Mouse (Mus musculus) ovary, postnatal 36 days (tissue): Measurements from ENCODE around the gene Grin3b.

Experiments used
- DNase-seq: peaks from one replicate; pipeline ENCODE4 v3.0.0; 2022; ENCODE audit warnings: low spot score, mixed read lengths

Gene Grin3b

DNA sequence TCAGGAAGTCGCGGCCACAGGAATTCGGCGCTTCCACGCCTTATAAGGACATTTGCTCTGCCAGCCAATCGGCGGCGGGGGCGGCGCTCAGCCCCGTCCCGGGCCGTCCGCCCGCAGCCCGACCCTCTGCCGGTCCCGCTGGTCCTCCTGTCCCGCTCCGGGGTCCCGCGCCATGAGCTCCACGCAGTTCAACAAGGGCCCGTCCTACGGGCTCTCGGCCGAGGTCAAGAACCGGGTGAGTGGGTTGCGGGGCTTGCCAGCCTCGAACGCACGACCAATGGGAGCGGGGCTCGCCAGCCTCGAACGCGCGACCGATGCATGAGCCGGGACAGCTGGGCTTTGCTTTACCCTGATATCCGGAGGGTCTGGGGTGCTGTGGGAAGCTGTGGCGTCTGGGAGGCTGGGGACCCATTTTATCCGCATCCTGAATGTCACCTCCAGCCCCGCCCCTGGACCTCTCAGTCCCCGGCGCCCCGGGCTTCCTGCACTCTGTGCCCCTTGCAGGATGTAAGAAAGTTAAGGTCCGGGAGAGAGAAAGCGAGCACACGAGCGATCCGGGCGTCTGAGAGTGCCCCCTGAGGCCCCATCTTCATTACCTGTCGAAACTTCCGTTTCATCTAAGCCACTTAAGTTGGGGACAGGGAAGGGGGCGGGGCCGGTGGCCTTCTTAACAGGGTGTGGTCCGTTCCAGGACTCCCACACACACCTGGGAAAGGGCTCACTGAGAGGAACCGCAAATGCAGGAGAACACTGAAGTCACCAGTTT, 18.2 kb downstream of the Grin3b start, which contains the start of gene Cnn2:
TSS of gene Cnn2 (plus strand) at position 79 of the 766 bp plus-strand sequence.
- peak; percentile 63 for DNase-seq

GRCm38 (mm10) chr10:79989272-79989786, 18.8 kb downstream of the Grin3b start:
- DNase-seq, result no peak

DNA sequence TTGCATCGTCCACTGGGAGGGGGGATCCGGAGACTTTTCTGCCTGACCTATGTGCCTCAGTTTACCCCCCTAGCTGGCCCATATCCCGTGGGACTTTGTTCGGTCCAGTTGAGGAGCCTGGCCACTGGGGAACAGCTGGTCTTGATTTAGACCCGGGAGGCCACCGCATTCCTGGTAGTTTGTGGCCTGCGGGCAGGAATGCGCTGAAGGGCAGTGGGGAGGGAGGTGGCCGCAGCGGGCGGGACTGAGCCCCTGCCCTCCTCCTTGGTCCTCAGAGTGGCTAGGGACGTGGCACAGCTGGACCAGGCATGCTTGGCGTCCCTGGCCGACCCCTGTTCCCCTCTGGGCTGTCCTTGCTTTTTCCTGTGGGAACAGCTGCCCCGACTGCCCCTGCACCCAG, 19.4 kb downstream of the Grin3b start:
- no peak for DNase-seq

GRCm38 (mm10) chr10:79991099-79991498, 20.6 kb downstream of the Grin3b start:
- DNase-seq, result no peak

GRCm38 (mm10) chr10:79991548-79991947, 21.0 kb downstream of the Grin3b start:
- DNase-seq, result no peak

DNA sequence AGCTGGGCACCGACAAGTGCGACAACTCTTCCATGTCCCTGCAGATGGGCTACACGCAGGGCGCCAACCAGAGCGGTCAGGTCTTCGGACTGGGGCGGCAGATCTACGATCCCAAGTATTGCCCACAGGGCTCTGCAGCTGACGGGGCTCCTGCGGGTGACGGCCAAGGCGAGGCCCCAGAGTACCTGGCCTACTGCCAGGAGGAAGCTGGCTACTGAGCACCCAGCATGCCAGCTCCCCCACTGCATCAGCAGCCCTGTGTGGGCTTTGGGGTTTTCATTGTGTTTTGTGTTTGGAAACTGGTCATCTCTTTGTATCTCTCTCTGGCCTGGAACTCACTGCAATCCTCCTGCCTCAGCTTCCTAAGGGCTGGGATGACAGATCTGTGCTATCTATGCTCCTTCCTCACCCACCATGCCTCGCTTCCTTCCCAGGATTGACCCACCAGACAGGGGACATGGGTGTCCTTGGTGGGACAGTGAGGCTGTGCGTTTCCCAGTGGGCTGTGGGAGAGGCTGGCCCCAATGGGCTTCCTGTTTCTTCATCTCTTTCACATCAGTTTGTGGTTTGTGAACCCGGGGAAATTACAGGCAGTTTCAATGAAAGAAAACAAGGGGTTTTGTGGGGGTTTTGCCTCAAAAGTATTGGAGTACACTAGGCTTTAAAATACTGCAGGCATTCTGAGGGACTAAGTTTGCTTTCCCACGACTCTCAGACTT, 24.0 kb downstream of the Grin3b start:
- DNase-seq, result no peak

DNA sequence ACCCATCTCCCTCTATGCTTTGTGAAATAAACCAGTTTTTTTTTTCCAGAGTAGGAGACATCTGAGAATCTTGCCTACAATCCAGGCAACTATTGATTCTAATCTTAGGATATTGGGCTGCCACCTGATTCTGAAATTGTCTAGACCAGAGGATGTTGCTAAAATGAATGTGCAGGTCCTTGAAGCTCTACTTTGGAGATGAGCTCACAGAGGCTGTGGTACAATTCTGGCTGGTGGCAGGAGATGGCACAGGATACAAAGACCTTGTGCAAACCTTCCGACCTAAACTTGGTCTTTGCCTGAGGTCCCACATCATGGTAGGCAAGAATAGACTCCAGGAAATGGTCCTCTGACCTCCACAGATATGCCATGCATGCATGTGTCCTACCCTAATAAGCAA, 25.1 kb downstream of the Grin3b start:
- no peak for DNase-seq

- DNase-seq, result peak; percentile 96
Observed at GRCm38 (mm10) chr10:79996272-79997033, 25.9 kb downstream of the Grin3b start, which contains the start of gene Abca7. Gene Abca7 (plus strand): TSS chr10:79996494.

- DNase-seq, result peak; percentile 62
Observed at GRCm38 (mm10) chr10:79997034-79997760, 26.7 kb downstream of the Grin3b start.

- peak; percentile 72 for DNase-seq
Observed at GRCm38 (mm10) chr10:79997819-79998218, 27.3 kb downstream of the Grin3b start.

DNA sequence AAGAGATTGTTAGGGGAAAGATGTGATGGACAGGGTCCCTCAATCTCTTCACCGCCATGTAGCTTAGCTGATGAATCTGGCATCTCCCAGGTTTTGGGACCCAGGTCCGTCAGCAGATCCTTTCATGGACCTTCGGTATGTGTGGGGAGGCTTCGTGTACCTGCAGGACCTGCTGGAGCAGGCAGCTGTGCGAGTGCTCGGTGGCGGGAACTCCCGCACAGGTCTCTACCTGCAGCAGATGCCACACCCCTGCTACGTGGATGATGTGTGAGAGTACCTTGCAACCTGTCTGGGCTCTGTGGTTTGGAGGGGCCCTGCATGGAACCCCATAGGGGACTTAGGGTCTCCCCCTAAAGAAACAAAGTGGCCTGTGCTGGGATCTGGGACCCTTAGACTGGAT, 31.4 kb downstream of the Grin3b start:
- no peak for DNase-seq

- DNase-seq, result no peak
Observed at GRCm38 (mm10) chr10:80002829-80003228, 32.3 kb downstream of the Grin3b start.

- no peak for DNase-seq
Observed at GRCm38 (mm10) chr10:80003374-80004232, 33.1 kb downstream of the Grin3b start.

GRCm38 (mm10) chr10:80004233-80004705, 33.8 kb downstream of the Grin3b start:
- DNase-seq, result no peak

DNA sequence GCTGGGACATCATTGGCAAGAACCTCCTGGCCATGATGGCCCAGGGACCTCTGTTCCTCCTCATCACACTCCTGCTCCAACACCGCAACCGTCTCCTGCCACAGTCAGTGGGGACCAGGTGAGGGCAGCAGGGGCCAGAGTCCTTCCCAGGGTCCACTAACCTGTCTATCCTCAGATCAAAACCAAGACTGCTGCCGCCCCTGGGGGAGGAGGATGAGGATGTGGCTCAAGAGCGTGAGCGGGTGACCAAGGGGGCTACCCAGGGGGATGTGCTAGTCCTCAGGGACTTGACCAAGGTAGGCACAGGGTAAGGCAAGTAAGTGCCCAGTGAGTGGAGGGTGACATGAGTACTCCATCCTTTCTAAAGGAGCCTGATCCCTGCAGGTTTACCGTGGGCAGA, 41.2 kb downstream of the Grin3b start:
- no peak for DNase-seq

- no peak for DNase-seq
Observed at GRCm38 (mm10) chr10:80013609-80014008, 43.1 kb downstream of the Grin3b start.

GRCm38 (mm10) chr10:80014484-80015290, 44.2 kb downstream of the Grin3b start:
- DNase-seq, result no peak

- DNase-seq, result no peak
Observed at GRCm38 (mm10) chr10:80015583-80015982, 45.1 kb downstream of the Grin3b start.

GRCm38 (mm10) chr10:80016511-80016910, 46.0 kb downstream of the Grin3b start, which contains the start of gene Arhgap45:
Gene Arhgap45 (plus strand): TSS chr10:80016653.
- no peak for DNase-seq

DNA sequence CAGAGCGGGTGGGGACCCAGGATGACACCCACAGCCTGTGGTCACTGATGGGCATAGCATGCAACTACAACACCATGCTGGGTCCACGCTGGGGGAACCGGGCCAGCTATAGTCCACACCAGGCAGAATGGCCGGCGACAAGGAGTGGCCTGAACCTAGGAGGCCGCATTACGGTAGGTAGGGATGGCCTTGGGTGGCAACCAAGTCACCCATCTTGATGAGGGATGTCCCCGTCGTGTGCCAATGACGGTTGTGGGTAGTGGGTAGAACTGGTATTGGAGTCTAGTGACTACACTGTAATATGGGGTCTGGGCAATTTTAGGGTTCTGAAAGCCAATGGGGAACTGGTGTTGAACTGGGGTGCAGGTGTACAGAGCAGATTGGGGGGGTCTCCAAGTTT, 46.4 kb downstream of the Grin3b start:
- DNase-seq, result no peak
